Mouse (Mus musculus): ENCODE measurements around the gene Chdh. TPM values are rescaled to one million over a fixed set of nuclear protein-coding genes. Genes with fewer than 3 reads are reported as not detected.

Chdh gene
- polyA plus RNA-seq, 1 experiment from 2014 or later, result 0.52 TPM

- no peak for ATAC-seq (ENCODE audit: low FRiP score)
- WGBS, result 83% methylated on average over 5 of the region's 5 CpGs
These were observed 7.8 kb downstream of the Chdh start for GRCm38 (mm10) chr14:30016666-30017065.

GRCm38 (mm10) chr14:30017794-30018462 lies 9.1 kb downstream of the Chdh start:
- no peaks in the 10 kb centered on the region for H3K4me1 ChIP-seq
- H3K4me3 ChIP-seq (replicated peaks), result no peak overlapping the region
- no peak overlapping the region for H3K27ac ChIP-seq (replicated peaks)
- H3K4me2 ChIP-seq, result no peak overlapping the region
- WGBS, result 94% methylated on average over 8 of the region's 8 CpGs
- no peak overlapping the region for H3K9ac ChIP-seq (replicated peaks)
- H3K27me3 ChIP-seq (replicated peaks), result no peaks in the 10 kb centered on the region
- no peaks in the 10 kb centered on the region for H3K9me3 ChIP-seq (replicated peaks)
- no peak for ATAC-seq (ENCODE audit: low FRiP score)
- no peaks in the 10 kb centered on the region for H3K36me3 ChIP-seq

More at GRCm38 (mm10) chr14:30016666-30017065, 7.8 kb downstream of the Chdh start:
- Histone ChIP-seq H3K9me3 (replicated peaks) (no peaks in the 10 kb centered on the region), H3K27me3 (replicated peaks) (no peaks in the 10 kb centered on the region), H3K4me3 (replicated peaks) (no peak overlapping the region), H3K4me2 (no peak overlapping the region), H3K27ac (replicated peaks) (no peak overlapping the region), H3K36me3 (no peaks in the 10 kb centered on the region), H3K9ac (replicated peaks) (no peak overlapping the region), H3K4me1 (no peaks in the 10 kb centered on the region)

GRCm38 (mm10) chr14:30018463-30018801 lies 9.6 kb downstream of the Chdh start:
- H3K9me3 ChIP-seq (replicated peaks), result no peaks in the 10 kb centered on the region
- no peak overlapping the region for H3K4me2 ChIP-seq
- H3K27ac ChIP-seq (replicated peaks), result no peak overlapping the region
- H3K36me3 ChIP-seq, result no peaks in the 10 kb centered on the region
- WGBS, result 96% methylated on average over 4 of the region's 4 CpGs
- H3K9ac ChIP-seq (replicated peaks), result no peak overlapping the region
- no peaks in the 10 kb centered on the region for H3K27me3 ChIP-seq (replicated peaks)
- ATAC-seq (ENCODE audit: low FRiP score), result no peak
- no peak overlapping the region for H3K4me3 ChIP-seq (replicated peaks)
- H3K4me1 ChIP-seq, result no peaks in the 10 kb centered on the region

GRCm38 (mm10) chr14:30018846-30019245 lies 10.0 kb downstream of the Chdh start:
- Histone ChIP-seq H3K4me1 (no peaks in the 10 kb centered on the region), H3K9ac (replicated peaks) (no peak overlapping the region), H3K4me2 (no peak overlapping the region), H3K4me3 (replicated peaks) (no peak overlapping the region), H3K9me3 (replicated peaks) (no peaks in the 10 kb centered on the region), H3K27ac (replicated peaks) (no peak overlapping the region), H3K27me3 (replicated peaks) (no peaks in the 10 kb centered on the region), H3K36me3 (no peaks in the 10 kb centered on the region)
- no peak for ATAC-seq (ENCODE audit: low FRiP score)
- WGBS, result 91% methylated on average over 6 of the region's 6 CpGs

- Histone ChIP-seq H3K4me2 (no peak overlapping the region), H3K36me3 (no peaks in the 10 kb centered on the region), H3K4me1 (no peaks in the 10 kb centered on the region), H3K4me3 (replicated peaks) (no peak overlapping the region), H3K27ac (replicated peaks) (no peak overlapping the region), H3K9ac (replicated peaks) (no peak overlapping the region), H3K9me3 (replicated peaks) (no peaks in the 10 kb centered on the region), H3K27me3 (replicated peaks) (no peaks in the 10 kb centered on the region)
- WGBS, result 96% methylated on average over 8 of the region's 8 CpGs
- no peak for ATAC-seq (ENCODE audit: low FRiP score)
These were observed 10.6 kb downstream of the Chdh start for GRCm38 (mm10) chr14:30019375-30019774.

- Histone ChIP-seq H3K36me3 (no peaks in the 10 kb centered on the region), H3K9ac (replicated peaks) (no peak overlapping the region), H3K9me3 (replicated peaks) (no peaks in the 10 kb centered on the region), H3K4me3 (replicated peaks) (no peak overlapping the region), H3K27ac (replicated peaks) (no peak overlapping the region), H3K27me3 (replicated peaks) (no peaks in the 10 kb centered on the region), H3K4me1 (no peaks in the 10 kb centered on the region), H3K4me2 (no peak overlapping the region)
- WGBS, result 49% methylated on average over 9 of the region's 9 CpGs
- ATAC-seq (ENCODE audit: low FRiP score), result no peak
These were observed 11.2 kb downstream of the Chdh start for GRCm38 (mm10) chr14:30019792-30020575.

- Histone ChIP-seq H3K9ac (replicated peaks) (no peak overlapping the region), H3K4me3 (replicated peaks) (no peak overlapping the region), H3K36me3 (no peaks in the 10 kb centered on the region), H3K9me3 (replicated peaks) (no peaks in the 10 kb centered on the region), H3K27ac (replicated peaks) (no peak overlapping the region), H3K27me3 (replicated peaks) (no peaks in the 10 kb centered on the region), H3K4me1 (no peaks in the 10 kb centered on the region), H3K4me2 (no peak overlapping the region)
- ATAC-seq (ENCODE audit: low FRiP score), result no peak
- WGBS, result 92% methylated on average over 6 of the region's 6 CpGs
These were observed 13.6 kb downstream of the Chdh start for GRCm38 (mm10) chr14:30022471-30022870.

GRCm38 (mm10) chr14:30024387-30024786 lies 15.6 kb downstream of the Chdh start:
- WGBS, result 66% methylated on average over 7 of the region's 7 CpGs
- no peak overlapping the region for H3K4me2 ChIP-seq
- H3K9ac ChIP-seq (replicated peaks), result no peak overlapping the region
- no peak overlapping the region for H3K27ac ChIP-seq (replicated peaks)
- no peak for ATAC-seq (ENCODE audit: low FRiP score)
- no peaks in the 10 kb centered on the region for H3K36me3 ChIP-seq
- H3K27me3 ChIP-seq (replicated peaks), result no peaks in the 10 kb centered on the region
- no peaks in the 10 kb centered on the region for H3K9me3 ChIP-seq (replicated peaks)
- no peaks in the 10 kb centered on the region for H3K4me1 ChIP-seq
- no peak overlapping the region for H3K4me3 ChIP-seq (replicated peaks)

GRCm38 (mm10) chr14:30027378-30027777 lies 18.6 kb downstream of the Chdh start:
- H3K27ac ChIP-seq (replicated peaks), result no peak overlapping the region
- H3K4me3 ChIP-seq (replicated peaks), result no peak overlapping the region
- H3K4me2 ChIP-seq, result no peak overlapping the region
- WGBS, result 51% methylated on average over 2 of the region's 2 CpGs
- H3K9ac ChIP-seq (replicated peaks), result no peak overlapping the region
- no peaks in the 10 kb centered on the region for H3K36me3 ChIP-seq
- no peak for ATAC-seq (ENCODE audit: low FRiP score)
- H3K4me1 ChIP-seq, result no peaks in the 10 kb centered on the region
- H3K9me3 ChIP-seq (replicated peaks), result no peaks in the 10 kb centered on the region
- H3K27me3 ChIP-seq (replicated peaks), result no peaks in the 10 kb centered on the region

- no peaks in the 10 kb centered on the region for H3K9me3 ChIP-seq (replicated peaks)
- no peaks in the 10 kb centered on the region for H3K27me3 ChIP-seq (replicated peaks)
- H3K9ac ChIP-seq (replicated peaks), result no peak overlapping the region
- no peaks in the 10 kb centered on the region for H3K4me1 ChIP-seq
- 70% methylated on average over 8 of the region's 8 CpGs for WGBS
- H3K36me3 ChIP-seq, result peaks cover 18% of the 10 kb centered on the region
- ATAC-seq (ENCODE audit: low FRiP score), result no peak
- no peak overlapping the region for H3K4me2 ChIP-seq
- H3K4me3 ChIP-seq (replicated peaks), result no peak overlapping the region
- no peak overlapping the region for H3K27ac ChIP-seq (replicated peaks)
These were observed 24.6 kb downstream of the Chdh start for GRCm38 (mm10) chr14:30033405-30033804.

GRCm38 (mm10) chr14:30038431-30038830 lies 29.6 kb downstream of the Chdh start:
- Histone ChIP-seq H3K36me3 (peaks cover 43% of the 10 kb centered on the region), H3K9ac (replicated peaks) (no peak overlapping the region), H3K4me2 (no peak overlapping the region), H3K27ac (replicated peaks) (no peak overlapping the region), H3K27me3 (replicated peaks) (no peaks in the 10 kb centered on the region), H3K4me1 (no peaks in the 10 kb centered on the region), H3K9me3 (replicated peaks) (no peaks in the 10 kb centered on the region), H3K4me3 (replicated peaks) (no peak overlapping the region)
- ATAC-seq (ENCODE audit: low FRiP score), result no peak
- 93% methylated on average over 18 of the region's 18 CpGs for WGBS

GRCm38 (mm10) chr14:30039413-30039812 lies 30.6 kb downstream of the Chdh start:
- H3K4me1 ChIP-seq, result no peaks in the 10 kb centered on the region
- H3K4me2 ChIP-seq, result no peak overlapping the region
- H3K27me3 ChIP-seq (replicated peaks), result no peaks in the 10 kb centered on the region
- H3K4me3 ChIP-seq (replicated peaks), result no peak overlapping the region
- H3K9ac ChIP-seq (replicated peaks), result no peak overlapping the region
- no peaks in the 10 kb centered on the region for H3K9me3 ChIP-seq (replicated peaks)
- no peak overlapping the region for H3K27ac ChIP-seq (replicated peaks)
- H3K36me3 ChIP-seq, result peaks cover 40% of the 10 kb centered on the region
- ATAC-seq (ENCODE audit: low FRiP score), result no peak
- 87% methylated on average over 4 of the region's 4 CpGs for WGBS

Data from neural tube, embryonic 15.5 days (tissue).